In genomic region chr12:109446236-109446941, GRCm38 (mm10) we compare ENCODE assay signal across 8 mouse cellular contexts. TPM values are rescaled to one million over a fixed set of nuclear protein-coding genes. Genes with fewer than 3 reads are reported as not detected.
A peak's percentile ranks its signal among the peaks of the same experiment; 100 is the strongest.
DNase-seq lines count a peak whose midpoint lies in the region; ATAC-seq lines count a peak whose summit lies in the region.

No protein-coding gene starts in this region.

- no peaks in the 10 kb centered on the region for H3K36me3 ChIP-seq in lung, embryonic 15.5 days
- H3K36me3 ChIP-seq in embryonic facial prominence, embryonic 15.5 days, result no peaks in the 10 kb centered on the region
- H3K36me3 ChIP-seq in limb, embryonic 12.5 days, result no peaks in the 10 kb centered on the region
- no peaks in the 10 kb centered on the region for H3K36me3 ChIP-seq in splenic B cell, adult 2 months (ENCODE audit: control insufficient read depth, insufficient read depth, low read length, poor library complexity, severe bottlenecking)

- no peak overlapping the region for H3K27ac ChIP-seq in lung, embryonic 15.5 days
- H3K27ac ChIP-seq in embryonic facial prominence, embryonic 15.5 days (replicated peaks), result peak overlapping the region; percentile 23; the same call in 1 of the 2 replicates
- peak overlapping the region; percentile 36 for H3K27ac ChIP-seq in limb, embryonic 12.5 days

- H3K4me2 ChIP-seq in lung, embryonic 15.5 days, result peak overlapping the region; percentile 36
- peak overlapping the region; percentile 24 for H3K4me2 ChIP-seq in embryonic facial prominence, embryonic 15.5 days (replicated peaks)
- peak overlapping the region; percentile 38 for H3K4me2 ChIP-seq in limb, embryonic 12.5 days

- ATAC-seq in lung, embryonic 15.5 days (ENCODE audit: borderline replicate concordance, extremely low read depth, low FRiP score, low TSS enrichment), result no peak
- ATAC-seq in embryonic facial prominence, embryonic 15.5 days (ENCODE audit: insufficient number of reproducible peaks, low FRiP score, low TSS enrichment, low read depth), result no peak
- no peak for ATAC-seq in limb, embryonic 12.5 days (ENCODE audit: insufficient number of reproducible peaks, insufficient read depth, low FRiP score, low TSS enrichment, low read depth)
- no peak for ATAC-seq in erythroblast, adult 5-6 weeks (replicated peaks; ENCODE audit: low FRiP score, poor library complexity, severe bottlenecking)
- no peak for ATAC-seq in monocyte, adult 5-6 weeks (replicated peaks; ENCODE audit: insufficient number of reproducible peaks, low FRiP score, low TSS enrichment, poor library complexity, severe bottlenecking)

- WGBS in lung, embryonic 15.5 days, result 9% methylated on average over 18 of the region's 18 CpGs
- WGBS in embryonic facial prominence, embryonic 15.5 days, result 16% methylated on average over 18 of the region's 18 CpGs
- 14% methylated on average over 18 of the region's 18 CpGs for WGBS in limb, embryonic 12.5 days

- H3K4me1 ChIP-seq in lung, embryonic 15.5 days, result peaks cover 75% of the 10 kb centered on the region
- peaks cover 65% of the 10 kb centered on the region for H3K4me1 ChIP-seq in embryonic facial prominence, embryonic 15.5 days
- peaks cover 68% of the 10 kb centered on the region for H3K4me1 ChIP-seq in limb, embryonic 12.5 days (replicated peaks)

- H3K9ac ChIP-seq in lung, embryonic 15.5 days, result no peak overlapping the region; the same call in 1 of the 2 replicates
- no peak overlapping the region for H3K9ac ChIP-seq in embryonic facial prominence, embryonic 15.5 days
- H3K9ac ChIP-seq in limb, embryonic 12.5 days (replicated peaks), result no peak overlapping the region

- no peaks in the 10 kb centered on the region for H3K9me3 ChIP-seq in lung, embryonic 15.5 days
- H3K9me3 ChIP-seq in embryonic facial prominence, embryonic 15.5 days (replicated peaks), result no peaks in the 10 kb centered on the region
- no peaks in the 10 kb centered on the region for H3K9me3 ChIP-seq in limb, embryonic 12.5 days

- 0 out of 2 replicates have a peak, but pooled peaks cover 9% of the 10 kb centered on the region for H3K27me3 ChIP-seq in lung, embryonic 15.5 days
- H3K27me3 ChIP-seq in embryonic facial prominence, embryonic 15.5 days, result peaks cover 3% of the 10 kb centered on the region; the same call in 1 of the 2 replicates
- peaks cover 16% of the 10 kb centered on the region for H3K27me3 ChIP-seq in limb, embryonic 12.5 days
- no peaks in the 10 kb centered on the region for H3K27me3 ChIP-seq in splenic B cell, adult 2 months (ENCODE audit: control insufficient read depth, insufficient read depth, low read length, poor library complexity, severe bottlenecking)

- H3K4me3 ChIP-seq in lung, embryonic 15.5 days, result no peak overlapping the region
- peak overlapping the region; percentile 17; the same call in 1 of the 2 replicates for H3K4me3 ChIP-seq in embryonic facial prominence, embryonic 15.5 days (replicated peaks)
- H3K4me3 ChIP-seq in limb, embryonic 12.5 days (replicated peaks), result 0 out of 2 replicates have a peak overlapping the region, but pooled peaks have one; percentile 4

- no peak for DNase-seq in lung, adult 18-20 months
- peak; percentile 49 for DNase-seq in splenic B cell, adult 2 months (ENCODE audit: low read depth, low spot score)
- DNase-seq in right cerebral cortex, postnatal 36 days (ENCODE audit: low spot score in 2 of 2), result no peak

RNA-seq across cellular contexts. Expression of gene Dlk1, which starts 6.2 kb away (rescaled TPM):
- polyA plus RNA-seq in lung, embryonic 15.5 days (2015; fragmentation: Nextera tagmentation; extraction: Ambion mirVana), result 525 and 559 TPM in 2 replicates
- polyA plus RNA-seq in embryonic facial prominence, embryonic 15.5 days (2015; fragmentation: Nextera tagmentation; extraction: Ambion mirVana), result 710 and 761 TPM in 2 replicates
- polyA plus RNA-seq in limb, embryonic 12.5 days (2016; fragmentation: Nextera tagmentation; extraction: Ambion mirVana), result 120 and 148 TPM in 2 replicates
- total RNA-seq in erythroblast, adult 5-6 weeks (2015; ENCODE audit: low replicate concordance), result 2.5 TPM in 1 of 2 replicates, not detected in the other
- total RNA-seq in erythroblast, adult 5-6 weeks (2017; ENCODE audit: low replicate concordance), result not detected in 2 replicates
- total RNA-seq in monocyte, adult 5-6 weeks (2017), result not detected in 3 replicates
